Mouse (Mus musculus): ENCODE measurements around the gene Kcnab2. TPM values are rescaled to one million over a fixed set of nuclear protein-coding genes. Genes with fewer than 3 reads are reported as not detected.

Kcnab2 gene
- total RNA-seq, 2 experiments from 2014 or later: 61.6 to 116 TPM

Other genes with a start within 250 kb of the Kcnab2 start
- not detected in 2 replicates for gene Gpr153, start 203.6 kb downstream of the Kcnab2 start, total RNA-seq (2015)
- gene Gpr153, start 203.6 kb downstream of the Kcnab2 start, total RNA-seq (2017): 0.04 and 1.7 TPM in 2 replicates
- not detected in 2 replicates for gene Hes3, start 186.2 kb downstream of the Kcnab2 start, total RNA-seq (2015)
- not detected in 2 replicates for gene Hes3, start 186.2 kb downstream of the Kcnab2 start, total RNA-seq (2017)
- gene Icmt, start 180.6 kb downstream of the Kcnab2 start, total RNA-seq (2015): 8.7 and 9.3 TPM in 2 replicates
- 9.7 and 11.9 TPM in 2 replicates for gene Icmt, start 180.6 kb downstream of the Kcnab2 start, total RNA-seq (2017)
- not detected in 2 replicates for gene Rnf207, start 158.9 kb downstream of the Kcnab2 start, total RNA-seq (2015)
- not detected in 2 replicates for gene Rnf207, start 158.9 kb downstream of the Kcnab2 start, total RNA-seq (2017)
- gene Rpl22, start 152.1 kb downstream of the Kcnab2 start, total RNA-seq (2015): 968 and 1,019 TPM in 2 replicates
- gene Rpl22, start 152.1 kb downstream of the Kcnab2 start, total RNA-seq (2017): 2,015 and 2,172 TPM in 2 replicates
- not detected in 2 replicates for gene Chd5, start 139.2 kb downstream of the Kcnab2 start, total RNA-seq (2015)
- gene Chd5, start 139.2 kb downstream of the Kcnab2 start, total RNA-seq (2017): 0.07 and 0.16 TPM in 2 replicates
- 0.27 and 0.91 TPM in 2 replicates for gene Nphp4, start 1.2 kb downstream of the Kcnab2 start, total RNA-seq (2015)
- 0.18 TPM in 1 of 2 replicates, not detected in the other for gene Nphp4, start 1.2 kb downstream of the Kcnab2 start, total RNA-seq (2017)

Data from megakaryocyte, adult 5-6 weeks (primary cell).